Mouse (Mus musculus) megakaryocyte progenitor cell, adult 5-6 weeks (primary cell): Measurements from ENCODE around the gene Abcb1b. TPM values are rescaled to one million over a fixed set of nuclear protein-coding genes. Genes with fewer than 3 reads are reported as not detected.
"Not testable (repeated sequence)": the region's sequence is repeated elsewhere in the genome, so short reads cannot be mapped to it uniquely, and the experiment has no call there.

ENCODE experiments used
- ATAC-seq: replicated peaks from 2 replicates; pipeline ENCODE4 v1.8.0; 2016; ENCODE audit warnings: mild to moderate bottlenecking, moderate TSS enrichment, inconsistent platforms; ENCODE audit not compliant: poor library complexity
- total RNA-seq, 2 experiments: library from RNA; stranded (forward) in 1 of 2; stranded (reverse) in 1 of 2; fragments of 157-497, 149-512 nt in 1 of 2; fragments of 200-1000 nt in 1 of 2; gene quantifications; 2 replicates each; pipeline versions ENCODE4 v1.2.3 to v1.2.4; 2015 to 2017

The Abcb1b gene
- total RNA-seq, 2 experiments from 2014 or later, result 17.3 to 27.2 TPM

- ATAC-seq, result peak; percentile 33; the same call in 1 of the 2 replicates
Measured at GRCm38 (mm10) chr5:8863580-8864337, 65.8 kb downstream of the Abcb1b start.

DNA sequence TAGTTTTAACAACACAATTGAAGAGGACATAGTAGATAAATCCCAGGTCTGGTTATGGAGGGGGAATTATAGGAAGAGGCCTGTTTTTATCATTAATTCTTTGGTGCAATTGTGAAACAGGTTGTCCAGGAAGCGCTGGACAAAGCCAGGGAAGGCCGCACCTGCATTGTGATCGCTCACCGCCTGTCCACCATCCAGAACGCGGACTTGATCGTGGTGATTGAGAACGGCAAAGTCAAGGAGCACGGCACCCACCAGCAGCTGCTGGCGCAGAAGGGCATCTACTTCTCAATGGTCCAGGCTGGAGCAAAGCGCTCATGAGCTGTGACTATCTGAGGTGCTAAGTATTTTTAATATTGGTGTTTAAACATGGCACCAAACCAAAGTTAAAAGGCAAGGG is 67.7 kb downstream of the Abcb1b start:
- ATAC-seq, result not testable (repeated sequence)

- ATAC-seq, result no peak
Measured at GRCm38 (mm10) chr5:8866366-8866765, 68.4 kb downstream of the Abcb1b start.

DNA sequence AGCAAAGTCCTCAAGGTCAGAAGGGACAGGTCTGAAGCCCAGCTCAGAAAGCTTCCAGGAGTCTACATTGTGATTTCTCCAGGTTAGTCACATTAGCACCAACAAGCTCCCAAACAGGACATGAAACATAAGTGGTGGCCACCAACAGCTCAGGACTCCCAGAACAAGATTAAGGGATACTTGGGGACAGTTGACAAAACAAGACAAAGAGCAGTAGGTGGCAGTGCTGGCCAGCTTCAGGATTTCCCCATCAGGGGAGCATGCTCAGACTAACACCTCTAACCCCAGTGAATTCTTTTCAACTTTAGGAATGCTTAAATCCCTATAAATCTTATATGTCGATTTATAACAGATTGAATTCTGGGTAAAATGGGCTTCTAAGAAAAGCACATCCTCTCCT is 70.1 kb downstream of the Abcb1b start:
- peak; percentile 96 for ATAC-seq

GRCm38 (mm10) chr5:8872979-8873915 is 75.3 kb downstream of the Abcb1b start:
- no peak for ATAC-seq

DNA sequence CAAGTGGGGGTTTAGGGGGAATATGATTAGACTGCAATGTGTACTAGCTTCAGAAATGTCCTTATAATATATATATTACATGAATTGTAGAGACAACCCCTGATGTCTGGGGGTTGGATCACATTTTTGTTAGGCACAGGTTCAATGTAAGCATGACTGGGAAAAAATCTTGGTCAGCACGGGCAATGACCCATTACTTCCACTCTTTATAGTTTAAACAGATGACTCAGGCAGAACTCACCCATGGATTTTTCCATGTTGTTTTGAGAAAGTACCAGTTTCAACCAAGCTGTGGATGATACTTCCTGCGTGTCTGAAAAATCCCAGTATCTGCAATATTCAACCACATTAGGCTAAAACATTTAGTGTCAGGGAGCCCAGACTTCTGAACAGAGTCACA is 79.1 kb downstream of the Abcb1b start:
- ATAC-seq, result no peak

DNA sequence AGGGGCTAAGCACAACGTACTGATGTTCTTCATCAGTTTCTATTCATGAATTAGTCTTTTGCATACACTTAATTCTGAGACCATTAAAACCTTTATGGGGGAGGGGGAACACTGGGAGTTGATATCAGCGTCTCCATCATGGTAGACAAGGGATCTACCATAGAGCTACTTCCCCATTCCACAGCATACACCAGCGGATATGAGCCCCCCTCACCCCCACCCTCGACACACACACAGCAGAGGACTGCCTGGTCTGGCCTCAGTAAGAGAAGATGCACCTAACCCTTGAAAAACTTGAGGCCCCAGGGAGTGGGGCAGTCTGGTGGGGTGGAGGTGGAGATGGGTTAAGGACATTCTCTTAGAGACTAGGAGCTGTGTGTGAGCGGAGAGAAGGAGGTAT is 79.9 kb downstream of the Abcb1b start:
- ATAC-seq, result peak; percentile 60

GRCm38 (mm10) chr5:8885837-8886236 is 87.9 kb downstream of the Abcb1b start:
- no peak for ATAC-seq

DNA sequence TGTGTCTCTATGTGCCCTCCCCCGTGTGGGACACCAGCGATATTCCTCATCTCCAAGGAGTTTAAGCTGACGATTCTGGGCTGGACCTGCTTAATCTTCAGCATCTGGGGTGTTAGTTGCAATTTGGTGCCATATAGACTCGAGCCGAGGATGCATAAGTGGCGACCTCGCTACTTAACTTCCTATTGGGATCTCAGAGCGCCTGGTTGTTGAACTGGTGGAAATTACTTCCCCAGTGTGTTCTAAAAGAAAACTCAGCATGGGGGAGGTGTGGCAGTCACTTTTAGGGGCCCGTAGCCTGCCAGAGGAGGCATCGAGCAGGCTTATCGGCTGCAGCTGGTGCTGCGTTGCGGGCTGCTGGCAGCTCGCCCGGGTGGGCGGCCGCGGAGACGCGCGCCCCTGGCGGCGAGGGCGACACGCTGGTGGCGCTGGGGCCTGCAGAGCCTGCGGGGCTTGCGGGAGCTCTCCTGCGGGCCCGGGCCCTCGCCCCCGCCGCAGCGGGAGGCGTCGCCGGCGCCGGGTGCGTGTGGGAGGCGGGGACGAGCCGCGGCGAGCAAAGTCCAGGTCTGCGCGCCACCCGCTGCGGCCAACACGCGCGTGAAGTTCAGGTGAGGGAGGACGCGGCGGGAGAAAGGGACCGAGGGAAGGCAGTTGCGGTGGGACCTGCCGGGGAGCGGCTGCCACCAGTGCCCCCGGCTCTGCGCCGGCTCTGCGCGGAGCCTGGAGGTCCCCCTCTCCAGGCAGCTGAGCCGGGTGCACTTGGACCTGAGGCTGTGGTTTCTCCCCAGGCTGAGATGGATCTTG is 95.6 kb downstream of the Abcb1b start, which contains the start of gene Abcb4:
Abcb4 (plus strand) TSS at position 418 of the 804 bp plus-strand sequence.
- peak; percentile 66 for ATAC-seq

GRCm38 (mm10) chr5:8894104-8894425 is 96.1 kb downstream of the Abcb1b start:
- no peak for ATAC-seq

- peak; percentile 75 for ATAC-seq
Measured at GRCm38 (mm10) chr5:8894641-8895490, 96.9 kb downstream of the Abcb1b start.

DNA sequence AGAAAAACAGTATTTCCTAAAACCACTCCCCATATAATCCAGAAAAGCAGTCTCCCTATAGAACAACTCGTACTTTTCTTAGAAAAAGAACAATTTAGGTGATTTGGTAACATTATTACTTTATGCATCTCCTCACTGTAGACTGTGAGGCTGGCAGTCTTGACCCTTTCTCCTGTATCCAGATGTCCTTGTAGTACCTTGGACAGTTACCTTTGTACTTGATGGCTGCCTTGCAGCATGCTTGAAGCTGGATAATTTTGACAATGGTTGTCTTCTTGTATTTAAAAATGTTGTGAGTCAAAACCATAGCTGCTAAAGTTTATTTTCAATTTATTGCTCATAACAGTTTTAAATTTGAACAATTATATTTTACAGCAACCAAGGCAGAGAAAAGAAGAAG is 98.3 kb downstream of the Abcb1b start:
- no peak for ATAC-seq

DNA sequence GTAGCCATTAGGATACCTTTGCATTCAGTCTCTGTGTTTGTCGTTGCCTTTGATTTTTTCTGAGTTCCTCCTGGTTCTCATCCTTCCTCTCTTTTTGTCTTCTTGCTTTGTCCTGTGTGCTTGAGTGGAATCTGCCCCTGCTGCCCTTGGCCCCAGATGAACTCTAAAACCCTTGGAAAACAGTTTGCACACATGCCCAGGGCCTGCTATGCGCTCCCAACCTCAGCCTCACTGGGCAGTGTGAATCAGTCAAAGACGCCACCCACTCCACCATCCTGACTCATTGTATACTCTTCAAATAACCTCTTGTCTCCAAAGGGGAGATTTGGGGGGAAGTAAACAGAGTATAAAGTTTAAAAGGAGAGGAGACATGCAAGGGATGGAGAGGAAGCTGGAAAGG is 100.3 kb downstream of the Abcb1b start:
- ATAC-seq, result no peak

DNA sequence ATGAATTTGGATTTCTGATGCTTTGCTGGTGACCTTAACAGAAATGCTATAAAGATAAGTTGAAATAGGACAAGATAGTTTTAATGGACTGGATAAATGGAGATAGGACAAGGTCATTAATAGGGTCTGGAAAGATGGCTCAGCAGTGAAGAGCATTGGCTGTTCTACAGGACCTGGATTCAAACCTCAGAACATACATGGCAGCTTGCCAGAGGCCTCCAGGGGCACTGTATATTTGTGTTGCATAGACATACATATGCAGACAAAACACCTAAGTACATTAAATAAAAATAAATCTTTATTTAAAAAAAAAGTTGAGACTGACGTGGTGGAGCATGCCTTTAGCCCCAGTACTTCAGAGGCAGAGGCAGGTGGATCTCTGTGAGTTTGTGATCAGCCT is 103.1 kb downstream of the Abcb1b start:
- no peak for ATAC-seq

- no peak for ATAC-seq
Measured at GRCm38 (mm10) chr5:8902141-8902817, 104.3 kb downstream of the Abcb1b start.

DNA sequence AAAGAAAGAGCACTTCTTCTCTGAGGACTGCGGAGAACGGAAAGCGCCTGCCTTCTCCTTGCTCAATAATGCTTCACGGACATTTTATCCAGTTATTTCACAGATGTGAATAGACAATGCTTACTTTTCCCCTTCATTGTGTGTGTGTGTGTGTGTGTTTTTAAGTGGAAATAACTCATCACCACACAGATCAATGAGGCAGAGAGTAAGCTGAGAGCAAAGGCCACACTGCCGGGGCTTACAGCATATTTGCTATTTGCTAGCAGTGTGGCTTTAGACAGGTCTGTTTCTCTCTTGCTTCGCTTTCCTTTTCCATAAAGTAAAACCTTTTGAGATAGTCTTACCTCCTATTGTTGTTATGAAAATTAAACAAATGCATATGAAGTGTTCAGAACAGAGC is 106.6 kb downstream of the Abcb1b start:
- no peak for ATAC-seq

DNA sequence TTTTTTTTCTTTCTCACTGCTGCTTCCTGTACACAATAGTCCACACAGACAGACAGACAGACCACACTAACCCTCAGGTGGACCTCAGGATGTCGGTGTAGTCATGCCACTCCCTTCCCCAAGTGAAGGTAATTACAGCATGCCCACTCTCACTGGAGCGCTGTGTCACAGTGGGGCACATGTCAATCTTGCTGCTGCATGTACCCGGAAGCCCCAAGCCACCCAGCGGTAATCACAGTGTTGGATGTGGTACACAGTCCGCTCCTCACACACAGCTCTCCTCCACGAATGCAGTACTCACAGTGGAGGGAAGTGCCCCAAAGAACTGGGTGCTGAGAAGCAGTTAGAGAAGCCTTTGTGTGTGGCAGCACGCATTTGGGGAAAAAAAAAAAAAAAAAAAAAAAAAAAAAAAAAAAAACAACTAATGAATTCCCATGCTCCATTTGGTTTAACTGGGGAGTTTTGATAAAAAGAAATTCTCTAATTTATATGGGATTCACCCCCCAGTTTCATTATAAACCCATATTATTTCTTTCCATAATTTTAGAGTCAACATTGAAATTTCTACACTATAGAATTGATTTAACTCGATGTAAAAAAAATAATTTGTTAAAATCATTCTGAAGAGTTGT is 113.7 kb downstream of the Abcb1b start:
- ATAC-seq, result peak; percentile 91
